ENCODE assay signal across 17 mouse cellular contexts in the genomic region with DNA sequence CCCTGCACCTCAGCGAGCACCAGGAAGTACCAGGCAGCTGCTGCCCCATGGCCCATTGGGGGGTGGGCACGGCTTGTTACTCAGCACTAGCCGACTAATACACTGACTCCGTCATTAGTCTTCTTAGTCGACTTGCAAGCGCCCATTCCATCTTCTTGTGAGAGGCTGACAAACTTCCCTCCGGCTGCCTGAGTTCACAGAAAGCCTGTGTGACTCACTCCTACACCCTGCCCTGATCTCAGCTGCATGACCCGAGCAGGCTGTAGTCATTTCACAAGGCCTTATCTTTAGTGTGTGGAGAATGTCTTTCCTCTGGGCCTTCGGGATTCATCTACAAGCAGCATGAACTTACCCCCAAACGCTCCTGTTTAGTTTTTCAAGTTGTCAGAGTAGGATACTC.
DNase-seq lines count a peak whose midpoint lies in the region; ATAC-seq lines count a peak whose summit lies in the region.
"Had no signal": no experiment of that assay in that cellular context is flagged by ENCODE, and none has a peak within 500 bp of the region (broad histone marks: within the 10 kb centered on the region; RNA-seq: fewer than 3 reads in every experiment).

No protein-coding gene starts in this region.

- H3K27me3 ChIP-seq in heart, embryonic 12.5 days (replicated peaks): no peaks in the 10 kb centered on the region
- no peaks in the 10 kb centered on the region for H3K27me3 ChIP-seq in intestine, embryonic 16.5 days (replicated peaks; ENCODE audit: control insufficient read depth, insufficient read depth, low read length)
- H3K27me3 ChIP-seq: midbrain, embryonic 15.5 days had no signal

- H3K9ac ChIP-seq in heart, embryonic 12.5 days: no peak overlapping the region
- H3K9ac ChIP-seq in intestine, embryonic 16.5 days (ENCODE audit: low read depth, low read length): no peak overlapping the region
- H3K9ac ChIP-seq: forebrain, postnatal 0 days; liver, embryonic 14.5 days; midbrain, embryonic 15.5 days had no signal

- WGBS in heart, embryonic 12.5 days: 52% methylated on average over 10 of the region's 10 CpGs
- 67% methylated on average over 10 of the region's 10 CpGs for WGBS in intestine, embryonic 16.5 days

- DNase-seq in heart, adult 8-10 months (ENCODE audit: low spot score): no peak
- DNase-seq in urinary bladder, postnatal 14 days (ENCODE audit: low spot score): peak; percentile 37
- no peak for DNase-seq in urinary bladder, postnatal 36 days (ENCODE audit: low spot score in 2 of 2)
- no peak for DNase-seq in ovary, postnatal 10 days (ENCODE audit: low spot score)
- no peak for DNase-seq in urinary bladder, postnatal 4 days (ENCODE audit: low spot score in 2 of 2)
- DNase-seq: cerebellum, postnatal 10 days; forebrain, postnatal 0 days; gastrocnemius, postnatal 14 days; kidney, postnatal 14 days; lung, postnatal 4 days; right cerebral cortex, postnatal 4 days; thymus, postnatal 4 days had no signal

- peak overlapping the region; percentile 34; the same call in 1 of the 2 replicates for H3K27ac ChIP-seq in heart, embryonic 12.5 days (ENCODE audit: poor library complexity, severe bottlenecking)
- peak overlapping the region; percentile 7; the same call in 1 of the 2 replicates for H3K27ac ChIP-seq in intestine, embryonic 16.5 days (ENCODE audit: low read length)
- H3K27ac ChIP-seq: liver, embryonic 14.5 days; midbrain, embryonic 15.5 days had no signal

- H3K4me2 ChIP-seq in heart, embryonic 12.5 days: no peak overlapping the region
- H3K4me2 ChIP-seq in intestine, embryonic 16.5 days (ENCODE audit: low read depth, low read length): no peak overlapping the region
- H3K4me2 ChIP-seq: midbrain, embryonic 15.5 days had no signal

- ATAC-seq in heart, embryonic 12.5 days (ENCODE audit: insufficient number of reproducible peaks, low FRiP score): no peak
- ATAC-seq in intestine, embryonic 16.5 days: peak; percentile 66
- ATAC-seq: forebrain, postnatal 0 days; inflammation-experienced regulatory T-cells, adult 6 months; midbrain, embryonic 15.5 days had no signal

- H3K9me3 ChIP-seq in heart, embryonic 12.5 days (replicated peaks): no peaks in the 10 kb centered on the region
- H3K9me3 ChIP-seq in intestine, embryonic 16.5 days (ENCODE audit: control insufficient read depth, low read length): no peaks in the 10 kb centered on the region
- H3K9me3 ChIP-seq: midbrain, embryonic 15.5 days had no signal

- H3K36me3 ChIP-seq in heart, embryonic 12.5 days: peaks cover 5% of the 10 kb centered on the region; the same call in 1 of the 2 replicates
- H3K36me3 ChIP-seq in intestine, embryonic 16.5 days (ENCODE audit: control insufficient read depth, insufficient read depth, low read length): no peaks in the 10 kb centered on the region
- H3K36me3 ChIP-seq: midbrain, embryonic 15.5 days had no signal

- no peak overlapping the region for H3K4me3 ChIP-seq in heart, embryonic 12.5 days
- H3K4me3 ChIP-seq in intestine, embryonic 16.5 days (ENCODE audit: low read length): no peak overlapping the region
- H3K4me3 ChIP-seq: midbrain, embryonic 15.5 days had no signal

- peaks cover 69% of the 10 kb centered on the region for H3K4me1 ChIP-seq in heart, embryonic 12.5 days (replicated peaks)
- H3K4me1 ChIP-seq in intestine, embryonic 16.5 days (ENCODE audit: control insufficient read depth, insufficient read depth, low read length): peaks cover 32% of the 10 kb centered on the region
- H3K4me1 ChIP-seq: midbrain, embryonic 15.5 days had no signal
